Mouse (Mus musculus): ENCODE measurements around the gene Ubald1.

DNA sequence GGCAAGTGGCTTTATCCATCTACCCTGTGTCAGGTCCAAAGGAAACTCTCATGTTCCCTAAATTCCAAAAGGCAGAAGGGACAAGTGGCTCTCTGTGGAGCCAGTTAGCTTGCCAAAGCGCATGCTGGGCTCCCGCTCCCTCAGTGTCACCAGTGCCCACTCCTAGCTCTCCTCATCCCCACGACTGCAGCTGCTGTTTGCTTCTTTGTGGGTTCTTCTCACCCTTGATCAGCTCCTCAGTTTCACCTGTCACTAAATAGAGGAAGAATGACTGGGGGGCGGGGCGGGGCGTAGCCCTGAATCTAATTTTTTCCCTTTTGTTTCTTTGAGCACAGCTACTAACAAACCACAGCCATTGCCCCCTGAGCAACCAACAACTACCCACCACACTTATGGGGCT lies 18.8 kb upstream of the Ubald1 start:
- TF ChIP-seq KAT2A (IDR thresholded peaks at IDR 0.05; ENCODE audit: insufficient replicate concordance, low read length): no peak
- TF ChIP-seq MAX (IDR thresholded peaks at IDR 0.05; ENCODE audit: low read length): no peak
